Mouse (Mus musculus) hindbrain, embryonic 15.5 days (tissue): ENCODE results near the gene Gpr65. TPM values are rescaled to one million over a fixed set of nuclear protein-coding genes. Genes with fewer than 3 reads are reported as not detected.
"Not testable (repeated sequence)": the region's sequence is repeated elsewhere in the genome, so short reads cannot be mapped to it uniquely, and the experiment has no call there.

Experiments used
- ATAC-seq: fragments of 200-750 bp; cut with Nextera tagmentation; 2 replicates; pipeline ENCODE4 v1.8.0; 2017; ENCODE audit warnings: low read depth, moderate number of reproducible peaks, moderate TSS enrichment; ENCODE audit not compliant: low FRiP score
- H3K27ac ChIP-seq: fragments of 300-500 bp; sonication (generic); replicated peaks from 2 replicates; pipeline ENCODE4 v1.5.1; 2015; ENCODE audit warnings: mild to moderate bottlenecking, inconsistent platforms
- H3K27me3 ChIP-seq: fragments of 300-500 bp; sonication (generic); 2 replicates; pipeline ENCODE4 v1.6.1; 2015; ENCODE audit warnings: control low read depth, inconsistent platforms
- H3K36me3 ChIP-seq: fragments of 300-500 bp; sonication (generic); 2 replicates; pipeline ENCODE4 v1.6.1; 2015; ENCODE audit warnings: control low read depth, inconsistent platforms
- H3K4me1 ChIP-seq: fragments of 300-500 bp; sonication (generic); replicated peaks from 2 replicates; pipeline ENCODE4 v1.6.1; 2015; ENCODE audit warnings: control low read depth, inconsistent platforms
- H3K4me2 ChIP-seq: fragments of 300-500 bp; sonication (generic); 2 replicates; pipeline ENCODE4 v1.6.1; 2015; ENCODE audit warnings: moderate library complexity, mild to moderate bottlenecking, inconsistent platforms
- H3K4me3 ChIP-seq: fragments of 300-500 bp; sonication (generic); 2 replicates; pipeline ENCODE4 v1.5.1; 2015; ENCODE audit warnings: mild to moderate bottlenecking, inconsistent platforms
- H3K9ac ChIP-seq: fragments of 300-500 bp; sonication (generic); 2 replicates; pipeline ENCODE4 v1.6.1; 2015; ENCODE audit warnings: inconsistent platforms
- H3K9me3 ChIP-seq: fragments of 300-500 bp; sonication (generic); 2 replicates; pipeline ENCODE4 v1.6.1; 2016; ENCODE audit warnings: control low read depth, inconsistent platforms
- WGBS: fragments of 180-500 bp; shearing (Covaris S2); methylation state at CpG from one replicate; pipeline ENCODE4 v1.1.7; 2015; 5-methylcytosine and 5-hydroxymethylcytosine counted together
- polyA plus RNA-seq: library from polyadenylated mRNA; unstranded; fragments of >200 nt; fragmentation: Nextera tagmentation; extraction: Ambion mirVana; gene quantifications from 2 replicates; pipeline ENCODE4 v1.2.1, GENCODE M21; 2015

Gene Gpr65
- polyA plus RNA-seq, 1 experiment from 2014 or later = 0.21 TPM

DNA sequence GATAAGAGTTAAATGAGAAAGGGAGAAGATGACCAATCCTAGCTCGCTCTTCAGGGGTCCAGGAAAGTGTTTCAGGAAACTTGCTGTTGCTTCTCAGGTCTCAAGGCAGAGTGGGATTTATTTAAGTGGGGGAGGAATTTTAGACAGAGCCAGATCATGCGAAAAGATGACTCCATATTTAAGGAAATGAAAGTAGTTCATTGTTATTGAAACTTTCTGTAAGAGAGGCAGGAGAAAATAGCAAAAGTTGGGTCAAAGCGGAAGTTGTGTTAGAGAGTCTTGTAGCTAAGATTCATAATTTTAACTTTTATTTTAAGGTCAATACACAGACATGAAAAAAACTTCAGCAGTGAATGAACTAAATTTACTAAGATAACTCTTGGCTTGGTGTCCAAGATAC is 22.0 kb downstream of the Gpr65 start:
- no peak overlapping the region for H3K27ac ChIP-seq
- no peak overlapping the region for H3K9ac ChIP-seq
- H3K4me3 ChIP-seq = no peak overlapping the region
- no peak for ATAC-seq
- H3K36me3 ChIP-seq = no peaks in the 10 kb centered on the region
- H3K4me1 ChIP-seq = no peaks in the 10 kb centered on the region
- H3K9me3 ChIP-seq = no peaks in the 10 kb centered on the region
- no peaks in the 10 kb centered on the region for H3K27me3 ChIP-seq
- H3K4me2 ChIP-seq = no peak overlapping the region
- 88% methylated on average over 3 of the region's 3 CpGs for WGBS

DNA sequence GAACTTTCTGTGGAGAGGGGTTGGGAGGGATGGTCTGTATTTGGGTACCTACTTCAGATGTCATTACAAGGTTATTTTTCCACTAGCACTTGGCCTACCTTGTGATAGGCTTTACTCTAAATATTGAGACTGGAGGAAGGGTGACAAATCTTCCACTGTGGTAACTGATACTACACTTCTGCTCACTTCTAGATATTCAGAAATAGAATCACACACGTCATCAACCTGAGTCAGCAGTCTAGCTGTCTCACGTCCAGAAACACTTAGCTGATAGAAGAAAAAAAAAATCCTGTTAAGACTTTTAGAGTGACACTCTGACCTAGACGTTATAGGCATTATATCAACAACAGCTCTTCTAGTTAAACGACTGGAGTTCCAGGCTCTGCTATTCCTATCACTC is 23.8 kb downstream of the Gpr65 start:
- H3K27me3 ChIP-seq = no peaks in the 10 kb centered on the region
- ATAC-seq = no peak
- H3K4me2 ChIP-seq = no peak overlapping the region
- H3K4me3 ChIP-seq = no peak overlapping the region
- no peaks in the 10 kb centered on the region for H3K9me3 ChIP-seq
- no peaks in the 10 kb centered on the region for H3K4me1 ChIP-seq
- no peak overlapping the region for H3K27ac ChIP-seq
- WGBS = 81% methylated on average over 4 of the region's 4 CpGs
- H3K9ac ChIP-seq = no peak overlapping the region
- H3K36me3 ChIP-seq = no peaks in the 10 kb centered on the region

DNA sequence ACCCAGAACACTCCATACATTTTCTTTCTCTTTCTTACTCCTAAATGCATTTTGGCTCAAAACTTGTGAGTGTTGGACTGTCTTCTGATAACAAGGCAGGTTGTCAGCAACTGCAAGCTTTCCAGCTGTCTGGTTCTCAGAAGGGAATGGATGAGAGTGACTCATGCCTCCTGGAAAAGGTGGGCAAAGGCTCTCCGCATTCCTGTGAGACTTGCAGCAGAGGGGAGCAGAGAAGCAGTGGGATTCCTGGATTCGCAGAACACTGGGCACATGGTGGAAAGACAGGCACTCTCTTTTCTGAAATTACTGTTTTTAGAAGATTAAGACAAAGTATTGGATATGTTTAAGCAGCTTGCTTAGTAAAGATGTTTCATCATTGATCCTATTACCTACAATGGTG is 25.8 kb downstream of the Gpr65 start:
- H3K9ac ChIP-seq = no peak overlapping the region
- H3K4me2 ChIP-seq = no peak overlapping the region
- no peaks in the 10 kb centered on the region for H3K9me3 ChIP-seq
- 87% methylated on average over 2 of the region's 2 CpGs for WGBS
- no peak for ATAC-seq
- H3K4me3 ChIP-seq = no peak overlapping the region
- no peaks in the 10 kb centered on the region for H3K27me3 ChIP-seq
- no peaks in the 10 kb centered on the region for H3K36me3 ChIP-seq
- H3K4me1 ChIP-seq = no peaks in the 10 kb centered on the region
- H3K27ac ChIP-seq = no peak overlapping the region

DNA sequence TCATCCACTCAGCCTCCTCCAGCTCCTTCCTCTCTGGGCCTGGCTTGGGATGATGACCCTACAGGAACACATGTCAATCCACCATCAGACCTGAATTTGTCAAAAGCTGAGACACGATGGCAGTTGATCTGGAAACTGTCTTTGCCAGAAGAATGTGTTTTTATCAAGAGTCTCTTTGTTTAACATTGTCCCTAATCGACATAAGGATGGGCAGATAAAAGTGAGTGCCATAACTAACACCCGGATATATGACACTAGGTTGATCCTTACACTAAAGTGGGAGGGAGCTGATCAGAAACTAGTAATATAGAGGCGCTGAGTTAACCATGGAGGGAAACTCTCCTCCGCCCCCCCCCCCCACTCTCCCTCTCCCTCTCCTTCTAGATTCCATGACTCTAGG is 33.5 kb downstream of the Gpr65 start:
- Histone ChIP-seq H3K4me3 (no peak overlapping the region), H3K27ac (no peak overlapping the region), H3K27me3 (no peaks in the 10 kb centered on the region), H3K4me1 (no peaks in the 10 kb centered on the region), H3K9ac (no peak overlapping the region), H3K36me3 (no peaks in the 10 kb centered on the region), H3K9me3 (no peaks in the 10 kb centered on the region), H3K4me2 (no peak overlapping the region)
- ATAC-seq = no peak
- 92% methylated on average over 5 of the region's 5 CpGs for WGBS

- H3K36me3 ChIP-seq = no peaks in the 10 kb centered on the region
- 51% methylated on average over 1 of the region's 1 CpGs for WGBS
- no peaks in the 10 kb centered on the region for H3K27me3 ChIP-seq
- H3K9ac ChIP-seq = no peak overlapping the region
- H3K4me3 ChIP-seq = no peak overlapping the region
- no peak for ATAC-seq
- H3K9me3 ChIP-seq = no peaks in the 10 kb centered on the region
- no peak overlapping the region for H3K27ac ChIP-seq
- no peak overlapping the region for H3K4me2 ChIP-seq
- no peaks in the 10 kb centered on the region for H3K4me1 ChIP-seq
Measured at GRCm38 (mm10) chr12:98303013-98303412, 34.6 kb downstream of the Gpr65 start.

DNA sequence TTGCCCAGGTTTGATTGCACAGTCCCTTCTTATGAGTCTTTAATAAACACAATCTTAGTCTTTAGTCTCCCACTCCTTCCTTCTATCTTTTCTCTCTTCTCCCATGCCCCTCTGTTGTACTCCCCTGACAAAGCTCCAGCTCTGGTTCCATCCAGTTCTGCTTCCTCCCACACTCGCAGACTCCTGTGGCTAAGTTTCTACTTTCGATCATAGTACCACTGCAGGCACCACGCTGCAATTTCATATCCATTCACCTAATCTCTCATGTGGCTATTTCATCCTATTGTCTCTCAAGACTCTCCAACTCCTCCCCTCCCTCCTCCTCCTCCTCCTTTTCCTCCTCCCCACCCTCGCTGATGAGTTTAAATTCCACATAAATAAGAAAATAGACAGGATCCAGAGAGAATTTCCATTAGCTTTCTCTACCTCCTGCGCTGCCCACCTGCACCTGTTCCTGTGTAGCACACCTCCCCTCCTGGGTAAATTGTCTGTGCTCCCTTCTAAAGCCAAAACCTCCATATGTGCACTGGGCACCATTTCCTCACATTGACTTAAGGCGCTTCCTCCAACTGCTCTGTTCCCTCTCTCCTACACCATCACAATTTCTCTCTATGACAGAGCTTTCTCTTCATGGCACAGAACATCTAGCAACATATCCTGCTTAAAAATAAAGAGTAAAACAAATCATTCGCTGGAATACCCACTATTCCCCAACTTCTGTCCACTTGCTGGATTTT is 38.9 kb downstream of the Gpr65 start:
- Histone ChIP-seq H3K36me3 (no peaks in the 10 kb centered on the region), H3K4me2 (no peak overlapping the region), H3K9me3 (no peaks in the 10 kb centered on the region), H3K4me1 (no peaks in the 10 kb centered on the region), H3K27ac (no peak overlapping the region), H3K27me3 (no peaks in the 10 kb centered on the region), H3K4me3 (no peak overlapping the region), H3K9ac (no peak overlapping the region)
- 85% methylated on average over 7 of the region's 7 CpGs for WGBS
- ATAC-seq = no peak

DNA sequence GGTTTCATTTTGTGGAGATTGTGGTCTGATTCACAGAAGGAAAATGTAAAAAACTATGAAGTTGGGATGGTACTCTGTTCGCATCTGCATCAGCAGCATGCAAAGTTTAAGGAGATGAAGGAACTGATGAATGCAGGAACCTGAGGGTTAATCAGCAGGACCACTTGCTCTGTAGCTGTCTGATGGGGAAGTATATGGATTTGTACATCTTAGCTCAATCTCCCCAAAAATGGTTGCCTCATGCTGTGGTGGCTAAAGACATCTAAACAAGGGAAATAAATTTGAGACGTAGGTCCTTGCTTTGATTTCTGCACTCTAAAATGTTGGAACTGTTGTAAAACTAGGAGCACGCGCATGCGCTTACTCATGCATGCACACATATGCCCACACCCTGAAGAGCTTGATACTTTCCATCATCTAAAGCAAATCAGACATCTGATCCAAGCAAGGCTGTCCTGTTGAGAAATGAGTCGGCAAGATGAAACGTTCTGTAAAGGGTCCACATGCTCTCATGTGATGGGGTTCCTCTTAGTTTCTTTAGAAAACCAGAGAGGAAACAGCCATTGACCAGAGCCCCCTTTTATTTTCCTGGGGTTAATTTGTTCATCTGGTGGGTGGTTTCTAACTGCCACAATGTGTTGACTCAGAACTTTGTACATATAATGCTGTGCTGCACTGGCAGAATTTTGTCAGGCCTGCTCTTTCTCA is 43.1 kb downstream of the Gpr65 start:
- WGBS = 90% methylated on average over 7 of the region's 7 CpGs
- no peaks in the 10 kb centered on the region for H3K27me3 ChIP-seq
- no peak overlapping the region for H3K4me3 ChIP-seq
- no peak for ATAC-seq
- no peaks in the 10 kb centered on the region for H3K36me3 ChIP-seq
- H3K9ac ChIP-seq = no peak overlapping the region
- no peak overlapping the region for H3K27ac ChIP-seq
- H3K4me2 ChIP-seq = no peak overlapping the region
- H3K4me1 ChIP-seq = no peaks in the 10 kb centered on the region
- H3K9me3 ChIP-seq = no peaks in the 10 kb centered on the region

- Histone ChIP-seq H3K4me2 (no peak overlapping the region), H3K9me3 (no peaks in the 10 kb centered on the region), H3K4me3 (no peak overlapping the region), H3K4me1 (no peaks in the 10 kb centered on the region), H3K27me3 (no peaks in the 10 kb centered on the region), H3K27ac (no peak overlapping the region), H3K9ac (no peak overlapping the region), H3K36me3 (no peaks in the 10 kb centered on the region)
- ATAC-seq = no peak
- WGBS = 88% methylated on average over 5 of the region's 5 CpGs
Measured at GRCm38 (mm10) chr12:98315924-98316323, 47.5 kb downstream of the Gpr65 start.

GRCm38 (mm10) chr12:98317718-98318340 is 49.4 kb downstream of the Gpr65 start:
- H3K27ac ChIP-seq = no peak overlapping the region
- no peaks in the 10 kb centered on the region for H3K36me3 ChIP-seq
- H3K9ac ChIP-seq = no peak overlapping the region
- no peaks in the 10 kb centered on the region for H3K9me3 ChIP-seq
- H3K4me3 ChIP-seq = no peak overlapping the region
- no peaks in the 10 kb centered on the region for H3K4me1 ChIP-seq
- no peaks in the 10 kb centered on the region for H3K27me3 ChIP-seq
- H3K4me2 ChIP-seq = no peak overlapping the region
- 78% methylated on average over 8 of the region's 8 CpGs for WGBS
- ATAC-seq = no peak

DNA sequence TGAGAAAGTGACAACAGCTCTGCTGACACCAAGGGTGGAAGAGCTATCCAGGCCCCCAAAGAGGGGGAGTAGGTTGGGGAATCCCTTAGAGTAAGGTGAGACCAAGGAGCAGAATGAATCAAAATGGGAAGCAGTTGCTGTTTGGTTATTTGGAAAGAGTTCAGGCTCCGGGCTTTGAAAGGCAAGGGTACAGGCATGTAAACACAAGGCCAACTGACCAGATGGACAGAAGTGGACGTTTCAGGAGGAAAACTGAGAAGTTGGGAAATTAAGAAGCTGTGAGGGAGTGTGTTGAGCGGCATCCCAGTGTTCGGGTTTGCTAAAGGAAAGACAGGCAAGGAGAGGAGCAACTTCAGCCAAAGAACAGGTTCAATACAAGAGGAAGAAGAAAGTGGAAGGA is 54.0 kb downstream of the Gpr65 start:
- ATAC-seq = no peak

DNA sequence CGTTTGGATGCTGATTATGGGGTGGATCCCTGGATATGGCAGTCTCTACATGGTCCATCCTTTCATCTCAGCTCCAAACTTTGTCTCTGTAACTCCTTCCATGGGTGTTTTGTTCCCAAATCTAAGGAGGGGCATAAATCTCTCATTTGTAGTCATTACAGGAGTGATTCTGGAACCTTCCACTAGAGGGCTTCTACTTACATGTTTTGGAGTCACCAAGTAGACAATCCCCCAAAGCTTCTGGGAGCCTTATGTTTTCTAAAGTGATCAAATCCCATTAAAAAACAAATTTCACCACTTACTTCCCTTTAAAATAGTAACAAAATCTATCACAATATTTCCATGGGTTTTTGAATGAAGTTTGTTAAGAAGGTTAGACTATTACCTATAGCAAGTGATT is 55.7 kb downstream of the Gpr65 start:
- no CpG with 5 or more reads among the region's 1 CpGs for WGBS

More for the DNA sequence above, 54.0 kb downstream of the Gpr65 start:
- H3K27ac ChIP-seq = no peak overlapping the region
- H3K9me3 ChIP-seq = no peaks in the 10 kb centered on the region
- H3K4me3 ChIP-seq = no peak overlapping the region
- H3K27me3 ChIP-seq = no peaks in the 10 kb centered on the region
- H3K36me3 ChIP-seq = no peaks in the 10 kb centered on the region
- 89% methylated on average over 4 of the region's 4 CpGs for WGBS
- no peak overlapping the region for H3K4me2 ChIP-seq
- no peak overlapping the region for H3K9ac ChIP-seq
- H3K4me1 ChIP-seq = no peaks in the 10 kb centered on the region

More for the DNA sequence above, 55.7 kb downstream of the Gpr65 start:
- not testable (repeated sequence) for H3K4me2 ChIP-seq, ATAC-seq, H3K4me3 ChIP-seq, H3K4me1 ChIP-seq, H3K36me3 ChIP-seq, H3K9ac ChIP-seq, H3K27ac ChIP-seq, H3K27me3 ChIP-seq, H3K9me3 ChIP-seq
